Mouse (Mus musculus): Measurements from ENCODE around the gene Bcl7b.

GRCm38 (mm10) chr5:135202763-135203162 is 34.7 kb downstream of the Bcl7b start:
- no peak for TF ChIP-seq CTCF (IDR thresholded peaks at IDR 0.05; ENCODE audit: control insufficient read depth, insufficient read depth, insufficient read length)
- TF ChIP-seq MAX (IDR thresholded peaks at IDR 0.05) = no peak
- TF ChIP-seq MYOG (IDR thresholded peaks at IDR 0.05; ENCODE audit: control insufficient read depth, extremely low read depth, insufficient read length) = no peak
- TF ChIP-seq CEBPB (IDR thresholded peaks at IDR 0.05; ENCODE audit: low read depth) = no peak
- TF ChIP-seq FOSL1 (IDR thresholded peaks at IDR 0.05; ENCODE audit: insufficient read depth, low read length, poor library complexity, severe bottlenecking) = no peak
